Mouse (Mus musculus): ENCODE measurements around the gene Fdxacb1. TPM values are rescaled to one million over a fixed set of nuclear protein-coding genes. Genes with fewer than 3 reads are reported as not detected.

Fdxacb1 gene
- polyA plus RNA-seq, 1 experiment from 2014 or later: 12.1 TPM

- Histone ChIP-seq H3K4me2 (replicated peaks; ENCODE audit: low read depth, low read length) (peak overlapping the region; percentile 74), H3K9me3 (ENCODE audit: low read length) (no peaks in the 10 kb centered on the region), H3K27me3 (replicated peaks; ENCODE audit: insufficient read depth, low read length) (no peaks in the 10 kb centered on the region), H3K4me3 (ENCODE audit: low read depth, low read length) (peak overlapping the region; percentile 49), H3K36me3 (ENCODE audit: insufficient read depth, low read length) (no peaks in the 10 kb centered on the region), H3K4me1 (ENCODE audit: insufficient read depth, low read depth, low read length) (0 out of 2 replicates have a peak, but pooled peaks cover 2% of the 10 kb centered on the region), H3K9ac (replicated peaks; ENCODE audit: low read depth) (peak overlapping the region; percentile 63), H3K27ac (ENCODE audit: low read length) (peak overlapping the region; percentile 96)
- DNase-seq (ENCODE audit: low spot score) (peak; percentile 86), ATAC-seq (peak; percentile 88)
- 20% methylated on average over 7 of the region's 7 CpGs for WGBS
- no peak for TF ChIP-seq CTCF (IDR thresholded peaks at IDR 0.05)
- TF ChIP-seq EP300 (IDR thresholded peaks at IDR 0.05): peak; percentile 68
Measured at GRCm38 (mm10) chr9:50745806-50746205, 22.2 kb upstream of the Fdxacb1 start.

GRCm38 (mm10) chr9:50746214-50746677, 21.8 kb upstream of the Fdxacb1 start, which contains the start of gene 2310030G06Rik:
2310030G06Rik (minus strand) TSS chr9:50746536.
- TF ChIP-seq CTCF (IDR thresholded peaks at IDR 0.05): peak; percentile 59
- TF ChIP-seq EP300 (IDR thresholded peaks at IDR 0.05): no peak; the same call in 1 of the 2 replicates
- H3K9ac ChIP-seq (replicated peaks; ENCODE audit: low read depth): peak within 1 kb of the TSS; percentile 63
- peak within 1 kb of the TSS; percentile 74 for H3K4me2 ChIP-seq (replicated peaks; ENCODE audit: low read depth, low read length)
- peak; percentile 80 for ATAC-seq
- H3K4me3 ChIP-seq (ENCODE audit: low read depth, low read length): peak within 1 kb of the TSS; percentile 49
- peak; percentile 87 for DNase-seq (ENCODE audit: low spot score)
- peak within 1 kb of the TSS; percentile 96 for H3K27ac ChIP-seq (ENCODE audit: low read length)
- no peaks in the 10 kb centered on the region for H3K36me3 ChIP-seq (ENCODE audit: insufficient read depth, low read length)
- no peaks in the 10 kb centered on the region for H3K9me3 ChIP-seq (ENCODE audit: low read length)
- WGBS: 3% methylated on average over 19 of the region's 19 CpGs
- H3K4me1 ChIP-seq (ENCODE audit: insufficient read depth, low read depth, low read length): peaks cover 6% of the 10 kb centered on the region; the same call in 1 of the 2 replicates
- H3K27me3 ChIP-seq (replicated peaks; ENCODE audit: insufficient read depth, low read length): no peaks in the 10 kb centered on the region

GRCm38 (mm10) chr9:50750706-50751105, 17.3 kb upstream of the Fdxacb1 start:
- TF ChIP-seq EP300 (IDR thresholded peaks at IDR 0.05) (no peak), CTCF (IDR thresholded peaks at IDR 0.05) (no peak)
- H3K36me3 ChIP-seq (ENCODE audit: insufficient read depth, low read length): no peaks in the 10 kb centered on the region
- peak overlapping the region; percentile 48; the same call in 1 of the 2 replicates for H3K9ac ChIP-seq (replicated peaks; ENCODE audit: low read depth)
- no peaks in the 10 kb centered on the region for H3K27me3 ChIP-seq (replicated peaks; ENCODE audit: insufficient read depth, low read length)
- peak overlapping the region; percentile 53; the same call in 1 of the 2 replicates for H3K4me2 ChIP-seq (replicated peaks; ENCODE audit: low read depth, low read length)
- peaks cover 10% of the 10 kb centered on the region; the same call in 1 of the 2 replicates for H3K4me1 ChIP-seq (ENCODE audit: insufficient read depth, low read depth, low read length)
- no peak for ATAC-seq
- no peak for DNase-seq (ENCODE audit: low spot score)
- H3K9me3 ChIP-seq (ENCODE audit: low read length): no peaks in the 10 kb centered on the region
- WGBS: 68% methylated on average over 6 of the region's 6 CpGs
- no peak overlapping the region for H3K4me3 ChIP-seq (ENCODE audit: low read depth, low read length)
- H3K27ac ChIP-seq (ENCODE audit: low read length): no peak overlapping the region

GRCm38 (mm10) chr9:50751323-50751722, 16.7 kb upstream of the Fdxacb1 start, which contains the start of gene Cryab:
Cryab (plus strand) TSS chr9:50751325.
- H3K4me2 ChIP-seq (replicated peaks; ENCODE audit: low read depth, low read length): peak within 1 kb of the TSS; percentile 53
- no peak for TF ChIP-seq CTCF (IDR thresholded peaks at IDR 0.05)
- no peak for TF ChIP-seq EP300 (IDR thresholded peaks at IDR 0.05)
- 57% methylated on average over 22 of the region's 22 CpGs for WGBS
- H3K27ac ChIP-seq (ENCODE audit: low read length): peak within 1 kb of the TSS; percentile 91
- ATAC-seq (no peak), DNase-seq (ENCODE audit: low spot score) (no peak)
- peak within 1 kb of the TSS; percentile 21 for H3K4me3 ChIP-seq (ENCODE audit: low read depth, low read length)
- H3K27me3 ChIP-seq (replicated peaks; ENCODE audit: insufficient read depth, low read length): no peaks in the 10 kb centered on the region
- H3K36me3 ChIP-seq (ENCODE audit: insufficient read depth, low read length): no peaks in the 10 kb centered on the region
- peaks cover 10% of the 10 kb centered on the region; the same call in 1 of the 2 replicates for H3K4me1 ChIP-seq (ENCODE audit: insufficient read depth, low read depth, low read length)
- H3K9me3 ChIP-seq (ENCODE audit: low read length): no peaks in the 10 kb centered on the region
- peak within 1 kb of the TSS; percentile 48; the same call in 1 of the 2 replicates for H3K9ac ChIP-seq (replicated peaks; ENCODE audit: low read depth)

GRCm38 (mm10) chr9:50752054-50752602, 15.9 kb upstream of the Fdxacb1 start, which contains the start of gene Hspb2:
Hspb2 (minus strand) TSS chr9:50752354.
- ATAC-seq: peak; percentile 57
- Histone ChIP-seq H3K27ac (ENCODE audit: low read length) (peak within 1 kb of the TSS; percentile 91), H3K36me3 (ENCODE audit: insufficient read depth, low read length) (no peaks in the 10 kb centered on the region), H3K4me1 (ENCODE audit: insufficient read depth, low read depth, low read length) (peaks cover 10% of the 10 kb centered on the region; the same call in 1 of the 2 replicates), H3K9me3 (ENCODE audit: low read length) (no peaks in the 10 kb centered on the region), H3K4me3 (ENCODE audit: low read depth, low read length) (peak within 1 kb of the TSS; percentile 29), H3K9ac (replicated peaks; ENCODE audit: low read depth) (peak within 1 kb of the TSS; percentile 48), H3K27me3 (replicated peaks; ENCODE audit: insufficient read depth, low read length) (no peaks in the 10 kb centered on the region), H3K4me2 (replicated peaks; ENCODE audit: low read depth, low read length) (peak within 1 kb of the TSS; percentile 53)
- DNase-seq (ENCODE audit: low spot score): peak; percentile 60
- TF ChIP-seq EP300 (IDR thresholded peaks at IDR 0.05) (no peak), CTCF (IDR thresholded peaks at IDR 0.05) (no peak)
- WGBS: 39% methylated on average over 14 of the region's 14 CpGs

GRCm38 (mm10) chr9:50752784-50753615, 15.0 kb upstream of the Fdxacb1 start:
- no peaks in the 10 kb centered on the region for H3K9me3 ChIP-seq (ENCODE audit: low read length)
- peak overlapping the region; percentile 91 for H3K27ac ChIP-seq (ENCODE audit: low read length)
- ATAC-seq (peak; percentile 94), DNase-seq (ENCODE audit: low spot score) (peak; percentile 96)
- no peaks in the 10 kb centered on the region for H3K27me3 ChIP-seq (replicated peaks; ENCODE audit: insufficient read depth, low read length)
- peak overlapping the region; percentile 48 for H3K9ac ChIP-seq (replicated peaks; ENCODE audit: low read depth)
- TF ChIP-seq CTCF (IDR thresholded peaks at IDR 0.05): no peak
- TF ChIP-seq EP300 (IDR thresholded peaks at IDR 0.05): peak; percentile 66
- peak overlapping the region; percentile 29 for H3K4me3 ChIP-seq (ENCODE audit: low read depth, low read length)
- H3K4me2 ChIP-seq (replicated peaks; ENCODE audit: low read depth, low read length): peak overlapping the region; percentile 53
- no peaks in the 10 kb centered on the region for H3K36me3 ChIP-seq (ENCODE audit: insufficient read depth, low read length)
- H3K4me1 ChIP-seq (ENCODE audit: insufficient read depth, low read depth, low read length): peaks cover 10% of the 10 kb centered on the region; the same call in 1 of the 2 replicates
- 38% methylated on average over 17 of the region's 17 CpGs for WGBS
